Mouse (Mus musculus): ENCODE measurements around the gene Gm10722.
"Not testable (repeated sequence)": the region's sequence is repeated elsewhere in the genome, so short reads cannot be mapped to it uniquely, and the experiment has no call there.

GRCm38 (mm10) chr9:3000445-3000972 is at the start of gene Gm10722:
- not testable (repeated sequence) for TF ChIP-seq CTCF (IDR thresholded peaks at IDR 0.05; ENCODE audit: insufficient read depth, low read length); POLR2A (IDR thresholded peaks at IDR 0.05; ENCODE audit: borderline replicate concordance, extremely low read depth, low read depth, low read length)

All from lung, adult 2 months (tissue).